Mouse (Mus musculus) midbrain, postnatal 0 days (tissue): Measurements from ENCODE around the gene Gm5414. TPM values are rescaled to one million over a fixed set of nuclear protein-coding genes. Genes with fewer than 3 reads are reported as not detected.

Experiments
- ATAC-seq: fragments of 200-750 bp; cut with Nextera tagmentation; 2 replicates; pipeline ENCODE4 v1.8.0; 2017; ENCODE audit warnings: moderate number of reproducible peaks, mild to moderate bottlenecking, moderate TSS enrichment, moderate library complexity; ENCODE audit not compliant: low FRiP score
- DNase-seq: peaks from one replicate; pipeline ENCODE4 v3.0.0-alpha.2; 2015; ENCODE audit warnings: low spot score
- H3K27ac ChIP-seq: fragments of 300-500 bp; sonication (generic); 2 replicates; pipeline ENCODE4 v1.5.1; 2014; ENCODE audit warnings: low read depth, mild to moderate bottlenecking, low read length, mixed read lengths
- H3K27me3 ChIP-seq: fragments of 300-500 bp; sonication (generic); 2 replicates; pipeline ENCODE4 v1.6.1; 2014; ENCODE audit warnings: low read length, control low read depth, mixed read lengths; ENCODE audit not compliant: insufficient read depth
- H3K36me3 ChIP-seq: fragments of 300-500 bp; sonication (generic); 2 replicates; pipeline ENCODE4 v1.6.1; 2014; ENCODE audit warnings: low read length, control low read depth, mixed read lengths; ENCODE audit not compliant: insufficient read depth
- H3K4me1 ChIP-seq: fragments of 300-500 bp; sonication (generic); 2 replicates; pipeline ENCODE4 v1.6.1; 2014; ENCODE audit warnings: mild to moderate bottlenecking, control low read depth, antibody characterized with exemption, low read length, mixed read lengths; ENCODE audit not compliant: insufficient read depth
- H3K4me2 ChIP-seq: fragments of 300-500 bp; sonication (generic); 2 replicates; pipeline ENCODE4 v1.6.1; 2014; ENCODE audit warnings: low read depth, mild to moderate bottlenecking, low read length, mixed read lengths; ENCODE audit not compliant: poor library complexity, severe bottlenecking
- H3K4me3 ChIP-seq: fragments of 300-500 bp; sonication (generic); 2 replicates; pipeline ENCODE4 v1.5.1; 2014; ENCODE audit warnings: low read depth, mild to moderate bottlenecking, low read length, moderate library complexity
- H3K9ac ChIP-seq: fragments of 300-500 bp; sonication (generic); replicated peaks from 2 replicates; pipeline ENCODE4 v1.6.1; 2014; ENCODE audit warnings: mild to moderate bottlenecking, low read length, moderate library complexity, mixed read lengths; ENCODE audit not compliant: poor library complexity, severe bottlenecking
- H3K9me3 ChIP-seq: fragments of 300-500 bp; sonication (generic); 2 replicates; pipeline ENCODE4 v1.6.1; 2016; ENCODE audit warnings: low read length, control low read depth
- CTCF ChIP-seq: IDR thresholded peaks from 2 replicates; pipeline ENCODE4 v1.5.1; 2016; ENCODE audit warnings: antibody characterized with exemption, mild to moderate bottlenecking
- WGBS: fragments of 180-500 bp; shearing (Covaris S2); extraction: QIAGEN DNeasy Blood & Tissue Kit; methylation state at CpG from one replicate; pipeline ENCODE4 v1.1.7; 2014; 5-methylcytosine and 5-hydroxymethylcytosine counted together
- polyA plus RNA-seq: library from polyadenylated mRNA; unstranded; fragments of >200 nt; fragmentation: Nextera tagmentation; extraction: Ambion mirVana; gene quantifications from 2 replicates; pipeline ENCODE4 v1.2.1, GENCODE M21; 2015
- total RNA-seq: library from RNA; depleted of rRNA; stranded (reverse); fragments of >200 nt; gene quantifications from 2 replicates; pipeline ENCODE4 v1.2.3, GENCODE M21; 2014; rRNA removed

The Gm5414 gene
- total RNA-seq = not detected in 2 replicates
- polyA plus RNA-seq = not detected in 2 replicates

GRCm38 (mm10) chr15:101627884-101628283 is at the start of gene Gm5414:
Gene Gm5414 (minus strand): TSS chr15:101628188.
- H3K4me2 ChIP-seq = no peak within 1 kb of the TSS
- DNase-seq (no peak), ATAC-seq (no peak)
- H3K27me3 ChIP-seq = no peaks in the 10 kb centered on the region
- no peak within 1 kb of the TSS for H3K4me3 ChIP-seq
- no peaks in the 10 kb centered on the region for H3K4me1 ChIP-seq
- no peaks in the 10 kb centered on the region for H3K36me3 ChIP-seq
- 69% methylated on average over 2 of the region's 2 CpGs for WGBS
- H3K9ac ChIP-seq = no peak within 1 kb of the TSS
- no peaks in the 10 kb centered on the region for H3K9me3 ChIP-seq
- TF ChIP-seq CTCF = no peak
- H3K27ac ChIP-seq = no peak within 1 kb of the TSS

DNA sequence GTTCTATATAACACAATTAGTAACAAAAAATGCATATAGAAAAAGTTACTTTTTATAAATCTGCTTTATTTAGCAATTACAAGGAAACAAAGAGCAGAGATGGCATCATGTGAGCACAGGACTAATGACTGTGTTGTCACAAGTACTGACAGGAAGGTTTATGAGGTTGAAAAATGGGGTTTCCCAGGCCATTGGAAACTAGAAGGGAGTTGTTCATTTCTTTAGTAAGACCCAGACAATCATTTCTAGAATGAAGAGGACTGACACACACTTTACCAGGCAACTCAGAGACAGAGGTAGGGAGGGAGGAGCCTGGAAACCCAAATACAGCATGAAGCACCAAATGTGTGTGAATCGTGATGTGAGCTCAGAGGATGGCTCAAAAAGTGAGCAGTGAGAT is 48.0 kb upstream of the Gm5414 start:
- Histone ChIP-seq H3K27ac (no peak overlapping the region), H3K4me1 (no peaks in the 10 kb centered on the region)
- no peak for ATAC-seq

DNA sequence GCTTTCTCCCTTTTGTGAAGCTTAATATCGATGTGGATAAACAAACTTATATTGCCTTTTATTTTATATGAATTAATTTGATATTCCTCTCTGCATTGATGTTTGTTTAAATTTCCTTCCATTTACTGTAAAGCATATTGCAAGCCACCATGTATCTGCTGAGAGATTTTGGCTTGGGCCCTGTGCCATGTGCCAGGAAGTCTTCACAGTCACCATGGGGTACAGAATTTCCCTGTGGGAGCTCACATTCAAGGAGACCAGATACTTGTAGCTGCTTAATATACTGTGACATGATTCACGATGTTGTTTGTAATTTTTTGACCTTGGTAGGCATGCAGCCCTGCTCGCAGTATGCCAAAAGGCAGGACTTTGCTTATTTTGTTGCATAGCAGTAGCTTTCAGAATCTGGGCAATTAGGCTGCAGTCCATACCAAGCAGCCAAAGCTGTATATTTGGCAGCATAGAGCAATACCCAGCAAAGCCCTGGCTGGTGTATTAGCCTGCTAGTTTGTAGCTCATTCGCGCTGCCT is 24.8 kb upstream of the Gm5414 start:
- WGBS = 81% methylated on average over 5 of the region's 5 CpGs

More for the DNA sequence above, 48.0 kb upstream of the Gm5414 start:
- DNase-seq = no peak
- TF ChIP-seq CTCF = no peak
- Histone ChIP-seq H3K9ac (no peak overlapping the region), H3K27me3 (no peaks in the 10 kb centered on the region), H3K36me3 (no peaks in the 10 kb centered on the region), H3K4me2 (no peak overlapping the region), H3K9me3 (no peaks in the 10 kb centered on the region), H3K4me3 (no peak overlapping the region)
- WGBS = 90% methylated on average over 1 of the region's 1 CpGs

DNA sequence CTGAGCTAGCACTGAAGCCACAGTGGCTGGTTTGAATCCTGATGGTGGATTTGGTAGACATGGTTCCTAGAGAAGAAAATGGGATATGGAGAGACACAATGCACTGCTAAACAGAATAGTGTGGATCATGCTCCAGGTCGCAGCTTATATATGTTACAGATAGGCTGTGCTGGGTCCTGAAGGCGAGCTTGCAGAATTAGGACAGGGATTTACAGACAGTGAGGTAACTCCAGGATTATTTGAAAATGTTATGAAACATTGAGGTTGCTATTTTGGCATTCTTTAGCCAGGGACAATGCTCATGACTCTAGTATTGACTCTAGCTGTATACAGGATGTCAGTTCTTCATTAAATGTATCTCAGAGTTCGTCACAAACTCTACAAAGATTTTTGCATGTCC is 19.3 kb upstream of the Gm5414 start, which contains the start of gene Gm5478:
Gene Gm5478, minus strand, starts transcription at position 101 of the 400 bp plus-strand sequence.
- Histone ChIP-seq H3K27me3 (no peaks in the 10 kb centered on the region), H3K36me3 (no peaks in the 10 kb centered on the region), H3K4me3 (no peak within 1 kb of the TSS), H3K27ac (no peak within 1 kb of the TSS), H3K4me2 (no peak within 1 kb of the TSS), H3K4me1 (no peaks in the 10 kb centered on the region), H3K9me3 (no peaks in the 10 kb centered on the region), H3K9ac (no peak within 1 kb of the TSS)
- 76% methylated on average over 3 of the region's 3 CpGs for WGBS
- no peak for TF ChIP-seq CTCF
- ATAC-seq (no peak), DNase-seq (no peak)

More for the DNA sequence above, 24.8 kb upstream of the Gm5414 start:
- no peaks in the 10 kb centered on the region for H3K36me3 ChIP-seq
- DNase-seq = peak; percentile 49
- H3K27ac ChIP-seq = no peak overlapping the region
- H3K4me1 ChIP-seq = no peaks in the 10 kb centered on the region
- no peak for TF ChIP-seq CTCF
- H3K4me2 ChIP-seq = no peak overlapping the region
- ATAC-seq = no peak
- no peaks in the 10 kb centered on the region for H3K27me3 ChIP-seq
- H3K9me3 ChIP-seq = no peaks in the 10 kb centered on the region
- no peak overlapping the region for H3K9ac ChIP-seq
- no peak overlapping the region for H3K4me3 ChIP-seq

- no peak for ATAC-seq
- Histone ChIP-seq H3K4me3 (no peak overlapping the region), H3K4me2 (no peak overlapping the region), H3K4me1 (no peaks in the 10 kb centered on the region), H3K27ac (no peak overlapping the region), H3K27me3 (no peaks in the 10 kb centered on the region), H3K9ac (no peak overlapping the region), H3K9me3 (no peaks in the 10 kb centered on the region), H3K36me3 (no peaks in the 10 kb centered on the region)
- no peak for TF ChIP-seq CTCF
- no peak for DNase-seq
- 59% methylated on average over 6 of the region's 6 CpGs for WGBS
These were observed 28.9 kb downstream of the Gm5414 start for GRCm38 (mm10) chr15:101599123-101599522.

- no peaks in the 10 kb centered on the region for H3K4me1 ChIP-seq
- peak; percentile 24 for TF ChIP-seq CTCF
- H3K27me3 ChIP-seq = no peaks in the 10 kb centered on the region
- H3K9ac ChIP-seq = no peak overlapping the region
- H3K4me3 ChIP-seq = no peak overlapping the region
- no peaks in the 10 kb centered on the region for H3K36me3 ChIP-seq
- DNase-seq (no peak), ATAC-seq (no peak)
- H3K4me2 ChIP-seq = no peak overlapping the region
- 80% methylated on average over 10 of the region's 10 CpGs for WGBS
- no peaks in the 10 kb centered on the region for H3K9me3 ChIP-seq
- no peak overlapping the region for H3K27ac ChIP-seq
These were observed 39.8 kb downstream of the Gm5414 start for GRCm38 (mm10) chr15:101588216-101588615.
